Mouse (Mus musculus) kidney, postnatal 4 days (tissue): ENCODE measurements at regions not wholly inside any gene's neighbourhood (a gene's known extent, or its start where the extent isn't known, plus 50 kb on each side); places are given as distances from the start of the nearest gene placed in this dataset.

Source experiments
- DNase-seq, 2 experiments: peaks; one replicate each; pipeline ENCODE4 v3.0.0; 2021; ENCODE audit warnings: mixed read lengths in 2 of 2

- no peak for DNase-seq
These were observed 183.2 kb downstream of the 4933412E24Rik start for GRCm38 (mm10) chr15:59833232-59833631.

GRCm38 (mm10) chr15:59831481-59831880, 184.9 kb downstream of the 4933412E24Rik start:
- no peak for DNase-seq

GRCm38 (mm10) chr15:59830553-59831462, 185.6 kb downstream of the 4933412E24Rik start:
- no peak for DNase-seq

GRCm38 (mm10) chr15:59828421-59828820, 188.0 kb downstream of the 4933412E24Rik start:
- peak; percentile 86 to 87 for DNase-seq

- peak; percentile 64 to 75 for DNase-seq
These were observed 190.1 kb downstream of the 4933412E24Rik start for GRCm38 (mm10) chr15:59826164-59826950.

- no peak for DNase-seq
These were observed 192.5 kb downstream of the 4933412E24Rik start for GRCm38 (mm10) chr15:59823921-59824320.

GRCm38 (mm10) chr15:59822995-59823681, 193.3 kb downstream of the 4933412E24Rik start:
- peak; percentile 24 to 47 for DNase-seq

- no peak for DNase-seq
These were observed 196.1 kb downstream of the 4933412E24Rik start for GRCm38 (mm10) chr15:59820317-59820716.

GRCm38 (mm10) chr15:59816031-59816430, 200.4 kb downstream of the 4933412E24Rik start:
- no peak for DNase-seq

GRCm38 (mm10) chr15:59811566-59811965, 204.8 kb downstream of the 4933412E24Rik start:
- no peak for DNase-seq

GRCm38 (mm10) chr15:59809361-59809760, 207.1 kb downstream of the 4933412E24Rik start:
- DNase-seq = no peak

GRCm38 (mm10) chr15:59807723-59808122, 208.7 kb downstream of the 4933412E24Rik start:
- DNase-seq = no peak

GRCm38 (mm10) chr15:59805771-59806170, 210.6 kb downstream of the 4933412E24Rik start:
- DNase-seq = no peak

GRCm38 (mm10) chr15:59804821-59805220, 211.6 kb downstream of the 4933412E24Rik start:
- DNase-seq = no peak

- no peak for DNase-seq
These were observed 212.0 kb downstream of the 4933412E24Rik start for GRCm38 (mm10) chr15:59804394-59804793.

- no peak for DNase-seq
These were observed 214.1 kb downstream of the 4933412E24Rik start for GRCm38 (mm10) chr15:59802276-59802675.

GRCm38 (mm10) chr15:59799124-59799815, 217.1 kb downstream of the 4933412E24Rik start:
- DNase-seq = no peak

GRCm38 (mm10) chr15:59798486-59798885, 217.9 kb downstream of the 4933412E24Rik start:
- no peak for DNase-seq

- no peak for DNase-seq
These were observed 220.7 kb downstream of the 4933412E24Rik start for GRCm38 (mm10) chr15:59795717-59796116.

GRCm38 (mm10) chr15:59794871-59795270, 221.5 kb downstream of the 4933412E24Rik start:
- no peak for DNase-seq

GRCm38 (mm10) chr15:59786706-59787425, 229.5 kb downstream of the 4933412E24Rik start:
- DNase-seq = no peak

- no peak for DNase-seq
These were observed 230.4 kb downstream of the 4933412E24Rik start for GRCm38 (mm10) chr15:59785981-59786380.
